Mouse (Mus musculus): ENCODE measurements around the gene Cacng4. TPM values are rescaled to one million over a fixed set of nuclear protein-coding genes. Genes with fewer than 3 reads are reported as not detected.

The Cacng4 gene
- polyA plus RNA-seq, 1 experiment from 2014 or later, result 1.3 TPM

GRCm38 (mm10) chr11:107688480-107688879 is 105.9 kb downstream of the Cacng4 start:
- H3K4me1 ChIP-seq (replicated peaks; ENCODE audit: control insufficient read depth, insufficient read depth), result no peaks in the 10 kb centered on the region
- no peak overlapping the region for H3K9ac ChIP-seq (ENCODE audit: low read length)
- 95% methylated on average over 10 of the region's 10 CpGs for WGBS
- no peak overlapping the region for H3K27ac ChIP-seq (replicated peaks)
- TF ChIP-seq EP300 (optimal IDR thresholded peaks at IDR 0.05) (no peak), CTCF (IDR thresholded peaks at IDR 0.05; ENCODE audit: low read depth) (no peak)
- H3K4me3 ChIP-seq (ENCODE audit: low read depth, low read length), result no peak overlapping the region
- ATAC-seq (ENCODE audit: low FRiP score, low TSS enrichment), result no peak
- DNase-seq (ENCODE audit: low spot score), result no peak
- H3K4me2 ChIP-seq (replicated peaks; ENCODE audit: low read depth), result no peak overlapping the region
- H3K9me3 ChIP-seq (ENCODE audit: control insufficient read depth, low read length), result no peaks in the 10 kb centered on the region
- H3K36me3 ChIP-seq (ENCODE audit: control insufficient read depth, insufficient read depth, low read length), result peaks cover 4% of the 10 kb centered on the region
- no peaks in the 10 kb centered on the region for H3K27me3 ChIP-seq (ENCODE audit: control insufficient read depth, insufficient read depth, low read length)

GRCm38 (mm10) chr11:107686290-107686689 is 108.1 kb downstream of the Cacng4 start:
- TF ChIP-seq EP300 (optimal IDR thresholded peaks at IDR 0.05), result no peak
- TF ChIP-seq CTCF (IDR thresholded peaks at IDR 0.05; ENCODE audit: low read depth), result no peak
- H3K4me1 ChIP-seq (replicated peaks; ENCODE audit: control insufficient read depth, insufficient read depth), result no peaks in the 10 kb centered on the region
- H3K27me3 ChIP-seq (ENCODE audit: control insufficient read depth, insufficient read depth, low read length), result no peaks in the 10 kb centered on the region
- no peak overlapping the region for H3K9ac ChIP-seq (ENCODE audit: low read length)
- ATAC-seq (ENCODE audit: low FRiP score, low TSS enrichment) (no peak), DNase-seq (ENCODE audit: low spot score) (no peak)
- H3K27ac ChIP-seq (replicated peaks), result no peak overlapping the region
- no peak overlapping the region for H3K4me2 ChIP-seq (replicated peaks; ENCODE audit: low read depth)
- H3K36me3 ChIP-seq (ENCODE audit: control insufficient read depth, insufficient read depth, low read length), result peaks cover 4% of the 10 kb centered on the region
- no peak overlapping the region for H3K4me3 ChIP-seq (ENCODE audit: low read depth, low read length)
- 88% methylated on average over 20 of the region's 20 CpGs for WGBS
- no peaks in the 10 kb centered on the region for H3K9me3 ChIP-seq (ENCODE audit: control insufficient read depth, low read length)

GRCm38 (mm10) chr11:107683544-107684465 is 110.6 kb downstream of the Cacng4 start:
- no peak overlapping the region for H3K9ac ChIP-seq (ENCODE audit: low read length)
- WGBS, result 84% methylated on average over 19 of the region's 19 CpGs
- no peak for DNase-seq (ENCODE audit: low spot score)

GRCm38 (mm10) chr11:107682694-107683355 is 111.5 kb downstream of the Cacng4 start:
- no peaks in the 10 kb centered on the region for H3K9me3 ChIP-seq (ENCODE audit: control insufficient read depth, low read length)
- 72% methylated on average over 9 of the region's 9 CpGs for WGBS
- no peak for TF ChIP-seq EP300 (optimal IDR thresholded peaks at IDR 0.05)
- TF ChIP-seq CTCF (IDR thresholded peaks at IDR 0.05; ENCODE audit: low read depth), result no peak
- DNase-seq (ENCODE audit: low spot score) (no peak), ATAC-seq (ENCODE audit: low FRiP score, low TSS enrichment) (no peak)
- no peak overlapping the region for H3K4me2 ChIP-seq (replicated peaks; ENCODE audit: low read depth)
- H3K9ac ChIP-seq (ENCODE audit: low read length), result no peak overlapping the region
- no peaks in the 10 kb centered on the region for H3K4me1 ChIP-seq (replicated peaks; ENCODE audit: control insufficient read depth, insufficient read depth)
- no peaks in the 10 kb centered on the region for H3K27me3 ChIP-seq (ENCODE audit: control insufficient read depth, insufficient read depth, low read length)
- H3K36me3 ChIP-seq (ENCODE audit: control insufficient read depth, insufficient read depth, low read length), result peaks cover 4% of the 10 kb centered on the region
- H3K4me3 ChIP-seq (ENCODE audit: low read depth, low read length), result no peak overlapping the region
- H3K27ac ChIP-seq (replicated peaks), result no peak overlapping the region

More at GRCm38 (mm10) chr11:107683544-107684465, 110.6 kb downstream of the Cacng4 start:
- peak; percentile 12; the same call in 1 of the 2 replicates for TF ChIP-seq CTCF (IDR thresholded peaks at IDR 0.05; ENCODE audit: low read depth)
- no peak for TF ChIP-seq EP300 (optimal IDR thresholded peaks at IDR 0.05)
- Histone ChIP-seq H3K27ac (replicated peaks) (no peak overlapping the region), H3K9me3 (ENCODE audit: control insufficient read depth, low read length) (no peaks in the 10 kb centered on the region), H3K4me1 (replicated peaks; ENCODE audit: control insufficient read depth, insufficient read depth) (no peaks in the 10 kb centered on the region), H3K36me3 (ENCODE audit: control insufficient read depth, insufficient read depth, low read length) (peaks cover 4% of the 10 kb centered on the region), H3K4me2 (replicated peaks; ENCODE audit: low read depth) (no peak overlapping the region), H3K27me3 (ENCODE audit: control insufficient read depth, insufficient read depth, low read length) (no peaks in the 10 kb centered on the region), H3K4me3 (ENCODE audit: low read depth, low read length) (no peak overlapping the region)
- no peak for ATAC-seq (ENCODE audit: low FRiP score, low TSS enrichment)

Other genes with a start within 250 kb of the Cacng4 start
- 5.3 TPM in 2 replicates for gene Helz, start 246.6 kb downstream of the Cacng4 start, polyA plus RNA-seq (2015; fragmentation: Nextera tagmentation; extraction: Ambion mirVana)
- gene Cacng1, start 78.0 kb downstream of the Cacng4 start, polyA plus RNA-seq (2015; fragmentation: Nextera tagmentation; extraction: Ambion mirVana), result 0.21 and 0.22 TPM in 2 replicates
- gene Cacng5, start 120.5 kb upstream of the Cacng4 start, polyA plus RNA-seq (2015; fragmentation: Nextera tagmentation; extraction: Ambion mirVana), result 0.17 and 0.21 TPM in 2 replicates

Measured in stomach, postnatal 0 days (tissue).